7 mouse cellular contexts compared by ENCODE assay signal in the genomic region with DNA sequence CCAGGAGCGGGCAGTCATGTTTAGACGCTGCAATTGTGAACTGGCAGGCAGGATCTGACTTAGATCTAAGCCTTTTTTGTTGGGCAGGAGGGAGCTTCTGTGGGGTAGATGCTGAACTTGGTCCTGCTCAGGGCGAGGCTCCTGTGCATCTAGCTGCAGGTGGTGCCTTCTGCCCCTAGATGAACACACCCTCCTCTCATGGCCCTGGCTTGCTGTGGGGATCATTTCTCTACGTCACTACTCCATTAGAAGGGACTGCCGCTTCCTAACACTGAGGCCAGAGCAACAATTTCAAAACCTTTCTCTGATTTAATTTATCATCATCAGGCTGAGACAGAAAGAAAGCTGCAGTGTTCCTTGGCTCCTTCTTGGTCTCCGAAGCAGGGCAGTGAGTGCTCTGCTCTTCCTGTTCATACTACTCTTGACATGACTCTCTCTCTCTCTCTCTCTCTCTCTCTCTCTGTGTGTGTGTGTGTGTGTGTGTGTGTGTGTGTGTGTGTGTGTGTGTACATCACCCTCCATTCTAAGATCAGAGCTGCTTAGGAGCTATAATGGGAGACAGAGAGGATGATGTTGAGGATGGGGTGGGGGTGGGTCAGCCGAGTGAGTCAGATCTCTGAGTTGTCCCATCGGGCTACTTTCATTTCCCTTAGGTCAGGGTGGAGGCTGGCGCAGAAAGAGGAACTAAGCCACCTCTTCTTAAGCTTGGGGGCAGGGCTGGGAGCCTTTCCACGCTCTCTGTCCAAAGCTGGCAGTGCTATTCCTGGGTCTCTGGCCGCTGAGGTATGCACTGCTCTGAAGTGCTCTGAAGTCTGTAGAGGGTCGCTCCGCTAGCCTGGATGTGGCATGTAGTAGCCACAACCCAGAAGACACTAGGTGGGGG. TPM values are rescaled to one million over a fixed set of nuclear protein-coding genes. Genes with fewer than 3 reads are reported as not detected.
DNase-seq lines count a peak whose midpoint lies in the region; ATAC-seq lines count a peak whose summit lies in the region.

No protein-coding gene starts in this region.

- peak overlapping the region; percentile 71 for H3K4me3 ChIP-seq in heart, embryonic 13.5 days

- WGBS in heart, embryonic 13.5 days = 16% methylated on average over 13 of the region's 13 CpGs

- H3K36me3 ChIP-seq in heart, embryonic 13.5 days = no peaks in the 10 kb centered on the region

- peak; percentile 53; the same call in 1 of the 2 replicates for ATAC-seq in heart, embryonic 13.5 days (ENCODE audit: extremely low read depth, insufficient number of reproducible peaks, low FRiP score, low TSS enrichment)

- peak overlapping the region; percentile 98 for H3K4me2 ChIP-seq in heart, embryonic 13.5 days

- peaks cover 53% of the 10 kb centered on the region for H3K4me1 ChIP-seq in heart, embryonic 13.5 days

- no peaks in the 10 kb centered on the region for H3K9me3 ChIP-seq in heart, embryonic 13.5 days

- H3K27me3 ChIP-seq in heart, embryonic 13.5 days (replicated peaks) = peaks cover 36% of the 10 kb centered on the region

- H3K9ac ChIP-seq in heart, embryonic 13.5 days = peak overlapping the region; percentile 44

- peak; percentile 67 for DNase-seq in 3T3-L1 (ENCODE audit: low read depth, low spot score)
- DNase-seq in CD4-positive helper T cell, adult 2 months (ENCODE audit: low read depth, low spot score) = peak; percentile 38
- peak; percentile 50 for DNase-seq in lung, postnatal 25 days (ENCODE audit: low spot score)
- no peak for DNase-seq in thymus, postnatal 0 days (ENCODE audit: low spot score)
- DNase-seq in thymus, postnatal 14 days = no peak
- DNase-seq in thymus, postnatal 25 days = no peak

- peak overlapping the region; percentile 54 for H3K27ac ChIP-seq in heart, embryonic 13.5 days (replicated peaks)

RNA-seq across cellular contexts. Expression of a gene that starts 2.4 kb away (rescaled TPM):
- polyA plus RNA-seq in heart, embryonic 13.5 days (2015; fragmentation: Nextera tagmentation; extraction: Ambion mirVana) = 7.4 and 7.9 TPM in 2 replicates
- 12.3 and 13.4 TPM in 2 replicates for polyA plus RNA-seq in thymus, postnatal 0 days (2015; fragmentation: Nextera tagmentation; extraction: Ambion mirVana)

RNA-seq across cellular contexts. Expression of a gene that starts 21.1 kb away (rescaled TPM):
- 11.9 and 13.0 TPM in 2 replicates for polyA plus RNA-seq in heart, embryonic 13.5 days (2015; fragmentation: Nextera tagmentation; extraction: Ambion mirVana)
- polyA plus RNA-seq in thymus, postnatal 0 days (2015; fragmentation: Nextera tagmentation; extraction: Ambion mirVana) = 0.82 and 1.2 TPM in 2 replicates

RNA-seq across cellular contexts. Expression of a gene that starts 57.6 kb away (rescaled TPM):
- not detected in 2 replicates for polyA plus RNA-seq in heart, embryonic 13.5 days (2015; fragmentation: Nextera tagmentation; extraction: Ambion mirVana)
- not detected in 2 replicates for polyA plus RNA-seq in thymus, postnatal 0 days (2015; fragmentation: Nextera tagmentation; extraction: Ambion mirVana)

Comparison
In these comparisons a context has a peak if more than half of its experiments do, and no peak if none do; other contexts are left out.
1. DNase-seq: peak in 3T3-L1 (single experiment), CD4-positive helper T cell, adult 2 months (single experiment) and lung, postnatal 25 days (single experiment); none in thymus, postnatal 0 days (single experiment), thymus, postnatal 14 days (single experiment) and thymus, postnatal 25 days (single experiment).